Mouse (Mus musculus): Measurements from ENCODE around the gene Gfer. TPM values are rescaled to one million over a fixed set of nuclear protein-coding genes. Genes with fewer than 3 reads are reported as not detected.

Gfer gene
- total and polyA plus RNA-seq, 3 experiments: 83.0 to 86.8 TPM; not detected in 1

DNA sequence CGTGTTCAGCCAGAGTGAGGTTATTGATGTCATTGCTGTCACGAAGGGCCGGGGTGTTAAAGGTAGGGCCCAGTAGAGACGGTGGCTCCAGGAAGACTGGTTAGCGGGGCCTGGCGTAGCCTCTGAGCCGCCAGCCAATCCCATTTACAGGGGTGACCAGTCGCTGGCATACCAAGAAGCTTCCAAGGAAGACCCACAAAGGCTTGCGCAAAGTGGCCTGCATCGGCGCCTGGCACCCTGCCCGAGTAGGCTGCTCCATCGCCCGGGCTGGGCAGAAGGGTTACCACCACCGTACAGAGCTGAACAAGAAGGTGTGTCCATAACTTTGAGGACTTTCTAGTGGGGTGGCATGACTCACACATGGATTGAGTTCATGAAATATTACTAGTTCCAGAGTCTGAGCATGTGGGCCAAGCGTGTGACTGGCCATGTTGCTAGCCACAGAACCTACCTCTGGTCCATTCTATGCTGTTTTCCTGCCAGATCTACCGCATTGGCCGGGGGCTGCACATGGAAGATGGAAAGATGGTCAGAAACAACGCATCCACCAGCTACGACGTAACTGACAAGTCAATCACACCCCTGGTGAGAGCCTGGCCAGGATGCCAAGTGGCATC is 37.6 kb upstream of the Gfer start:
- H3K36me3 ChIP-seq (ENCODE audit: control insufficient read depth in 1 of 2, insufficient read depth in 2 of 2, low read length in 2 of 2): peaks cover 0 to 10% of the 10 kb centered on the region in 2 experiments; a peak in 1 of 4 replicates
- DNase-seq (ENCODE audit: low read depth, low spot score): no peak
- no peak overlapping the region for H3K27ac ChIP-seq (ENCODE audit: control insufficient read depth, low read depth, low read length)
- peaks cover 2% of the 10 kb centered on the region; the same call in 1 of the 2 replicates for H3K79me2 ChIP-seq (ENCODE audit: control insufficient read depth, insufficient read depth, low read length, poor library complexity)
- peaks cover 0 to 22% of the 10 kb centered on the region in 2 experiments; a peak in 2 of 4 replicates for H3K4me1 ChIP-seq (ENCODE audit: control insufficient read depth in 1 of 2, insufficient read depth in 2 of 2, low read length in 2 of 2)
- H3K9ac ChIP-seq (ENCODE audit: control insufficient read depth, low read depth, low read length, poor library complexity, severe bottlenecking): no peak overlapping the region
- H3K4me3 ChIP-seq (ENCODE audit: control insufficient read depth in 1 of 2, insufficient read depth in 1 of 2, low read depth in 2 of 2, low read length in 2 of 2): no peak overlapping the region
- H3K27me3 ChIP-seq (ENCODE audit: control insufficient read depth in 1 of 2, insufficient read depth in 2 of 2, low read length in 2 of 2): no peaks in the 10 kb centered on the region
- TF ChIP-seq E2F4 (IDR thresholded peaks at IDR 0.05; ENCODE audit: borderline replicate concordance, low read depth, low read length) (no peak), RCOR1 (IDR thresholded peaks at IDR 0.05; ENCODE audit: low read depth, low read length) (no peak), GABPA (IDR thresholded peaks at IDR 0.05; ENCODE audit: low read depth, low read length) (no peak), NRF1 (IDR thresholded peaks at IDR 0.05; ENCODE audit: insufficient read depth, low read depth, low read length, poor library complexity, severe bottlenecking) (no peak), TCF12 (IDR thresholded peaks at IDR 0.05; ENCODE audit: low read depth, low read length) (no peak), CTCF (IDR thresholded peaks at IDR 0.05 in 2 of 3, conservative IDR thresholded peaks at IDR 0.05 in 1 of 3; ENCODE audit: control insufficient read depth in 1 of 3, insufficient read depth in 1 of 3, low read depth in 2 of 3, low read length in 3 of 3, poor library complexity in 1 of 3, severe bottlenecking in 1 of 3) (no peak), GATA1 (IDR thresholded peaks at IDR 0.05; ENCODE audit: low read depth, low read length) (no peak), ZC3H11A (IDR thresholded peaks at IDR 0.05; ENCODE audit: low read depth, low read length) (no peak), UBTF (IDR thresholded peaks at IDR 0.05; ENCODE audit: borderline replicate concordance, insufficient read depth, low read depth, low read length) (no peak), JUND (IDR thresholded peaks at IDR 0.05; ENCODE audit: low read depth, low read length) (no peak), SIN3A (IDR thresholded peaks at IDR 0.05; ENCODE audit: low read length) (no peak)
- no peaks in the 10 kb centered on the region for H3K9me3 ChIP-seq (replicated peaks; ENCODE audit: insufficient read depth, low read length)

DNA sequence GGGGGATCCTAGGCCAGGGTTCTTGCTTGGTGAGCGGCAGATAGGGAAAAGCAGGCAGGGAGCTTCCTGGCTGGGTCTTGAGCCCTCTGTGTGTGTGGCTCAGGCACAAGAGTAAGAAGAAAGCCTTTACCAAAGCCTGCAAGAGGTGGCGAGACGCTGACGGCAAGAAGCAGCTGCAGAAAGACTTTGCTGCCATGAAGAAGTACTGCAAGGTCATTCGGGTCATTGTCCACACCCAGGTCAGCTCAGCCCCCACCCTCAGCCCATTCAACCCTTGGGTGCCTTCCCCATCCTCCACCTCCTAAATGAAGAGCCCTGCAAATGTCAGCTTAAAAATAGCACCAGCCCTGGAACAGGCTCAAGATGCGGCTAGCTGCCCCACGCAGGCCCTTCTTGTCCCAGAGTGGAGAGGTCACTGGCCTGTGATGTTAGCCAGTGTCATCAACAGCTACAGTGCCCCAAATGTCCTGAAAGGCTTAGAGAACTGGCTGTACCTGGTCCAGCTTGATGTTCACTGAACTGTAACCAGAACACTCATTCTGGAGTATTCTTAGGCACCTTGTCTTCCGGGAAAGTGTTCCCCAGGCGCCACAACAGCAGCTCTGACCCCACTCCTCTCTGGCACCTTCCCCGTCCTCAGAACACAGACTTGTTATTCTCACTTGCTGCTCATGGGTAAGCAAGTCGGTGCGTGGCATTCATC is 36.4 kb upstream of the Gfer start:
- Histone ChIP-seq H3K27ac (ENCODE audit: control insufficient read depth, low read depth, low read length) (no peak overlapping the region), H3K4me3 (ENCODE audit: control insufficient read depth in 1 of 2, insufficient read depth in 1 of 2, low read depth in 2 of 2, low read length in 2 of 2) (no peak overlapping the region), H3K27me3 (ENCODE audit: control insufficient read depth in 1 of 2, insufficient read depth in 2 of 2, low read length in 2 of 2) (no peaks in the 10 kb centered on the region), H3K9ac (ENCODE audit: control insufficient read depth, low read depth, low read length, poor library complexity, severe bottlenecking) (no peak overlapping the region), H3K9me3 (replicated peaks; ENCODE audit: insufficient read depth, low read length) (no peaks in the 10 kb centered on the region), H3K79me2 (ENCODE audit: control insufficient read depth, insufficient read depth, low read length, poor library complexity) (peaks cover 2% of the 10 kb centered on the region; the same call in 1 of the 2 replicates), H3K4me1 (ENCODE audit: control insufficient read depth in 1 of 2, insufficient read depth in 2 of 2, low read length in 2 of 2) (peaks cover 0 to 19% of the 10 kb centered on the region in 2 experiments; a peak in 2 of 4 replicates), H3K36me3 (ENCODE audit: control insufficient read depth in 1 of 2, insufficient read depth in 2 of 2, low read length in 2 of 2) (peaks cover 0 to 7% of the 10 kb centered on the region in 2 experiments; a peak in 1 of 4 replicates)
- TF ChIP-seq UBTF (IDR thresholded peaks at IDR 0.05; ENCODE audit: borderline replicate concordance, insufficient read depth, low read depth, low read length) (no peak), ETS1 (IDR thresholded peaks at IDR 0.05; ENCODE audit: low read depth, low read length) (no peak), POLR2AphosphoS5 (IDR thresholded peaks at IDR 0.05; ENCODE audit: borderline replicate concordance, low read depth, low read length) (no peak), KAT2A (conservative IDR thresholded peaks at IDR 0.05; ENCODE audit: low read depth, low read length) (no peak), USF2 (IDR thresholded peaks at IDR 0.05; ENCODE audit: borderline replicate concordance in 1 of 2, insufficient read depth in 1 of 2, low read depth in 1 of 2, low read length in 2 of 2) (no peak), NRF1 (IDR thresholded peaks at IDR 0.05; ENCODE audit: insufficient read depth, low read depth, low read length, poor library complexity, severe bottlenecking) (no peak), MEF2A (IDR thresholded peaks at IDR 0.05; ENCODE audit: extremely low read depth, insufficient replicate concordance, low read depth, low read length, poor library complexity, severe bottlenecking) (no peak)
- DNase-seq (ENCODE audit: low read depth, low spot score): no peak

Data from MEL (cell line).